Mouse (Mus musculus) v-Abl transformed pro-B cells (cell line): ENCODE results near the gene Gabra4.

Experiments used
- in situ Hi-C, 2 experiments: fragments of 400-800 bp; cut with MboI; formaldehyde crosslinking; loops; one replicate each; pipeline ENCODE4 v1.15.1; 2025; ENCODE audit not compliant: unreplicated experiment in 2 of 2

Gene Gabra4

GRCm38 (mm10) chr5:71658115-71658497 is at the start of gene Gabra4:
TSS of gene Gabra4 (minus strand) at chr5:71658308.
- in situ Hi-C loops = no loop called here

- in situ Hi-C loops = no loop called here
Measured at GRCm38 (mm10) chr5:71701273-71701614, 43.1 kb upstream of the Gabra4 start.

GRCm38 (mm10) chr5:71700468-71701272 is 42.6 kb upstream of the Gabra4 start:
- in situ Hi-C loops = no loop called here

GRCm38 (mm10) chr5:71699696-71700467 is 41.8 kb upstream of the Gabra4 start:
- in situ Hi-C loops = no loop called here

GRCm38 (mm10) chr5:71665593-71665992 is 7.5 kb upstream of the Gabra4 start:
- in situ Hi-C loops = no loop called here

- in situ Hi-C loops = no loop called here
Measured at GRCm38 (mm10) chr5:71657482-71658114, 510 bp downstream of the Gabra4 start, which contains the start of gene Gabrb1. TSS of gene Gabrb1 (plus strand) at chr5:71658113.

GRCm38 (mm10) chr5:71656771-71657170 is 1.3 kb downstream of the Gabra4 start:
- in situ Hi-C loops = no loop called here

GRCm38 (mm10) chr5:71654056-71654455 is 4.1 kb downstream of the Gabra4 start:
- in situ Hi-C loops = no loop called here

- in situ Hi-C loops = no loop called here
Measured at GRCm38 (mm10) chr5:71648108-71648507, 10.0 kb downstream of the Gabra4 start.

- in situ Hi-C loops = no loop called here
Measured at GRCm38 (mm10) chr5:71639804-71640203, 18.3 kb downstream of the Gabra4 start.

GRCm38 (mm10) chr5:71627820-71628219 is 30.3 kb downstream of the Gabra4 start:
- in situ Hi-C loops = no loop called here

- in situ Hi-C loops = no loop called here
Measured at GRCm38 (mm10) chr5:71616734-71617133, 41.4 kb downstream of the Gabra4 start.

GRCm38 (mm10) chr5:71614311-71614710 is 43.8 kb downstream of the Gabra4 start:
- in situ Hi-C loops = no loop called here

GRCm38 (mm10) chr5:71608735-71609134 is 49.4 kb downstream of the Gabra4 start:
- in situ Hi-C loops = no loop called here

- in situ Hi-C loops = no loop called here
Measured at GRCm38 (mm10) chr5:71606907-71607306, 51.2 kb downstream of the Gabra4 start.

- in situ Hi-C loops = no loop called here
Measured at GRCm38 (mm10) chr5:71604128-71604690, 53.9 kb downstream of the Gabra4 start.

- in situ Hi-C loops = no loop called here
Measured at GRCm38 (mm10) chr5:71595321-71595720, 62.8 kb downstream of the Gabra4 start.

- in situ Hi-C loops = no loop called here
Measured at GRCm38 (mm10) chr5:71593745-71594255, 64.3 kb downstream of the Gabra4 start.

- in situ Hi-C loops = no loop called here
Measured at GRCm38 (mm10) chr5:71571646-71572237, 86.4 kb downstream of the Gabra4 start.

- in situ Hi-C loops = no loop called here
Measured at GRCm38 (mm10) chr5:71548079-71548478, 110.0 kb downstream of the Gabra4 start, which contains the start of gene Cox7b2. TSS of gene Cox7b2 (minus strand) at chr5:71548205.
